Mouse (Mus musculus) liver, postnatal 0 days (tissue): ENCODE measurements at regions not wholly inside any gene's neighbourhood (a gene's known extent, or its start where the extent isn't known, plus 50 kb on each side); places are given as distances from the start of the nearest gene placed in this dataset.

Experiments
- ATAC-seq: fragments of 200-750 bp; cut with Nextera tagmentation; 2 replicates; pipeline ENCODE4 v1.8.0; 2017; ENCODE audit warnings: mild to moderate bottlenecking, moderate library complexity
- DNase-seq: peaks from one replicate; pipeline ENCODE4 v3.0.0-alpha.2; 2016
- H3K27ac ChIP-seq: fragments of 300-500 bp; sonication (generic); 2 replicates; pipeline ENCODE4 v1.5.1; 2014; ENCODE audit warnings: antibody characterized with exemption, moderate library complexity, mild to moderate bottlenecking, low read depth
- H3K27me3 ChIP-seq: fragments of 300-500 bp; sonication (generic); 2 replicates; pipeline ENCODE4 v1.6.1; 2014; ENCODE audit warnings: low read length, control low read depth, mixed read lengths; ENCODE audit not compliant: insufficient read depth
- H3K36me3 ChIP-seq: fragments of 300-500 bp; sonication (generic); replicated peaks from 2 replicates; pipeline ENCODE4 v1.6.1; 2014; ENCODE audit warnings: mild to moderate bottlenecking, control low read depth, low read length, moderate library complexity, mixed read lengths; ENCODE audit not compliant: insufficient read depth
- H3K4me1 ChIP-seq: fragments of 300-500 bp; sonication (generic); 2 replicates; pipeline ENCODE4 v1.6.1; 2014; ENCODE audit warnings: antibody characterized with exemption, mild to moderate bottlenecking, control low read depth; ENCODE audit not compliant: insufficient read depth
- H3K4me2 ChIP-seq: fragments of 300-500 bp; sonication (generic); 2 replicates; pipeline ENCODE4 v1.6.1; 2014; ENCODE audit warnings: low read depth, mild to moderate bottlenecking, low read length, moderate library complexity, mixed read lengths
- H3K4me3 ChIP-seq: fragments of 300-500 bp; sonication (generic); 2 replicates; pipeline ENCODE4 v1.5.1; 2014; ENCODE audit warnings: low read depth, low read length
- H3K9ac ChIP-seq: fragments of 300-500 bp; sonication (generic); replicated peaks from 2 replicates; pipeline ENCODE4 v1.6.1; 2014; ENCODE audit warnings: mild to moderate bottlenecking, moderate library complexity
- H3K9me3 ChIP-seq: fragments of 300-500 bp; sonication (generic); 2 replicates; pipeline ENCODE4 v1.6.1; 2016; ENCODE audit warnings: mild to moderate bottlenecking, control low read depth, low read length, mixed read lengths
- CTCF ChIP-seq: sonication (generic); IDR thresholded peaks from 2 replicates; pipeline ENCODE4 v1.5.1; 2016; ENCODE audit warnings: antibody characterized with exemption, low read depth
- EP300 ChIP-seq: IDR thresholded peaks from 2 replicates; pipeline ENCODE4 v1.6.1; 2016; ENCODE audit warnings: antibody characterized with exemption, low read depth, mild to moderate bottlenecking
- WGBS: fragments of 180-500 bp; shearing (Covaris S2); extraction: QIAGEN DNeasy Blood & Tissue Kit; methylation state at CpG from one replicate; pipeline ENCODE4 v1.1.7; 2014; ENCODE audit not compliant: insufficient replicate concordance; 5-methylcytosine and 5-hydroxymethylcytosine counted together

GRCm38 (mm10) chr13:59905488-59905887 is 82.5 kb upstream of the Tut7 start:
- no peak for ATAC-seq
- Histone ChIP-seq H3K27me3 (no peaks in the 10 kb centered on the region), H3K4me1 (no peaks in the 10 kb centered on the region), H3K36me3 (no peaks in the 10 kb centered on the region), H3K9ac (no peak overlapping the region), H3K27ac (no peak overlapping the region), H3K4me2 (no peak overlapping the region), H3K4me3 (no peak overlapping the region), H3K9me3 (no peaks in the 10 kb centered on the region)
- DNase-seq = no peak
- TF ChIP-seq EP300 = no peak
- no peak for TF ChIP-seq CTCF
- WGBS = 71% methylated on average over 3 of the region's 3 CpGs

- no peaks in the 10 kb centered on the region for H3K9me3 ChIP-seq
- H3K27me3 ChIP-seq = no peaks in the 10 kb centered on the region
- TF ChIP-seq EP300 (no peak), CTCF (no peak)
- DNase-seq = no peak
- no peaks in the 10 kb centered on the region for H3K4me1 ChIP-seq
- H3K27ac ChIP-seq = no peak overlapping the region
- H3K9ac ChIP-seq = no peak overlapping the region
- no peak overlapping the region for H3K4me2 ChIP-seq
- H3K36me3 ChIP-seq = no peaks in the 10 kb centered on the region
- ATAC-seq = no peak
- H3K4me3 ChIP-seq = no peak overlapping the region
- WGBS = 50% methylated on average over 1 of the region's 1 CpGs
Measured at GRCm38 (mm10) chr13:59904415-59904814, 81.5 kb upstream of the Tut7 start.

GRCm38 (mm10) chr13:59899521-59899920 is 76.6 kb upstream of the Tut7 start:
- no peak for DNase-seq
- Histone ChIP-seq H3K9ac (no peak overlapping the region), H3K27ac (no peak overlapping the region), H3K4me3 (no peak overlapping the region), H3K4me2 (no peak overlapping the region), H3K9me3 (no peaks in the 10 kb centered on the region), H3K4me1 (no peaks in the 10 kb centered on the region), H3K27me3 (no peaks in the 10 kb centered on the region), H3K36me3 (no peaks in the 10 kb centered on the region)
- 78% methylated on average over 7 of the region's 7 CpGs for WGBS
- no peak for ATAC-seq
- TF ChIP-seq CTCF (no peak), EP300 (no peak)

- Histone ChIP-seq H3K36me3 (no peaks in the 10 kb centered on the region), H3K9ac (no peak overlapping the region), H3K27me3 (no peaks in the 10 kb centered on the region), H3K27ac (no peak overlapping the region), H3K4me1 (peaks cover 13% of the 10 kb centered on the region; the same call in 1 of the 2 replicates), H3K4me3 (no peak overlapping the region), H3K4me2 (no peak overlapping the region), H3K9me3 (no peaks in the 10 kb centered on the region)
- no peak for DNase-seq
- TF ChIP-seq EP300 (no peak), CTCF (no peak)
- 51% methylated on average over 2 of the region's 2 CpGs for WGBS
- no peak for ATAC-seq
Measured at GRCm38 (mm10) chr13:59895754-59896153, 72.8 kb upstream of the Tut7 start.

GRCm38 (mm10) chr13:59894094-59894493 is 71.1 kb upstream of the Tut7 start:
- DNase-seq = no peak

GRCm38 (mm10) chr13:59892961-59893360 is 70.0 kb upstream of the Tut7 start:
- no peak overlapping the region for H3K27ac ChIP-seq
- DNase-seq (peak; percentile 42), ATAC-seq (peak; percentile 88)
- H3K4me3 ChIP-seq = no peak overlapping the region
- TF ChIP-seq CTCF (0 out of 2 replicates have a peak, but pooled peaks have one; percentile 22), EP300 (no peak)
- H3K4me2 ChIP-seq = no peak overlapping the region
- no peaks in the 10 kb centered on the region for H3K27me3 ChIP-seq
- WGBS = 36% methylated on average over 8 of the region's 8 CpGs
- no peaks in the 10 kb centered on the region for H3K36me3 ChIP-seq
- H3K4me1 ChIP-seq = peaks cover 13% of the 10 kb centered on the region; the same call in 1 of the 2 replicates
- H3K9ac ChIP-seq = no peak overlapping the region
- H3K9me3 ChIP-seq = no peaks in the 10 kb centered on the region

More at GRCm38 (mm10) chr13:59894094-59894493, 71.1 kb upstream of the Tut7 start:
- Histone ChIP-seq H3K36me3 (no peaks in the 10 kb centered on the region), H3K27me3 (no peaks in the 10 kb centered on the region), H3K4me2 (no peak overlapping the region), H3K9ac (no peak overlapping the region), H3K4me3 (no peak overlapping the region), H3K4me1 (peaks cover 13% of the 10 kb centered on the region; the same call in 1 of the 2 replicates), H3K27ac (no peak overlapping the region), H3K9me3 (no peaks in the 10 kb centered on the region)
- ATAC-seq = no peak
- 60% methylated on average over 5 of the region's 5 CpGs for WGBS
- TF ChIP-seq EP300 = no peak
- TF ChIP-seq CTCF = no peak

- Histone ChIP-seq H3K9ac (no peak overlapping the region), H3K36me3 (no peaks in the 10 kb centered on the region), H3K27ac (no peak overlapping the region), H3K4me3 (no peak overlapping the region), H3K4me1 (peaks cover 13% of the 10 kb centered on the region; the same call in 1 of the 2 replicates), H3K27me3 (no peaks in the 10 kb centered on the region), H3K4me2 (no peak overlapping the region), H3K9me3 (no peaks in the 10 kb centered on the region)
- TF ChIP-seq EP300 = no peak
- no peak for TF ChIP-seq CTCF
- DNase-seq (no peak), ATAC-seq (no peak)
- WGBS = 58% methylated on average over 9 of the region's 9 CpGs
Measured at GRCm38 (mm10) chr13:59892340-59892739, 69.4 kb upstream of the Tut7 start.
